Mouse (Mus musculus): ENCODE results near the gene Dll1. TPM values are rescaled to one million over a fixed set of nuclear protein-coding genes. Genes with fewer than 3 reads are reported as not detected.
A peak's percentile ranks its signal among the peaks of the same experiment; 100 is the strongest.

The Dll1 gene
- polyA plus RNA-seq, 1 experiment from 2014 or later = 8.2 TPM

DNA sequence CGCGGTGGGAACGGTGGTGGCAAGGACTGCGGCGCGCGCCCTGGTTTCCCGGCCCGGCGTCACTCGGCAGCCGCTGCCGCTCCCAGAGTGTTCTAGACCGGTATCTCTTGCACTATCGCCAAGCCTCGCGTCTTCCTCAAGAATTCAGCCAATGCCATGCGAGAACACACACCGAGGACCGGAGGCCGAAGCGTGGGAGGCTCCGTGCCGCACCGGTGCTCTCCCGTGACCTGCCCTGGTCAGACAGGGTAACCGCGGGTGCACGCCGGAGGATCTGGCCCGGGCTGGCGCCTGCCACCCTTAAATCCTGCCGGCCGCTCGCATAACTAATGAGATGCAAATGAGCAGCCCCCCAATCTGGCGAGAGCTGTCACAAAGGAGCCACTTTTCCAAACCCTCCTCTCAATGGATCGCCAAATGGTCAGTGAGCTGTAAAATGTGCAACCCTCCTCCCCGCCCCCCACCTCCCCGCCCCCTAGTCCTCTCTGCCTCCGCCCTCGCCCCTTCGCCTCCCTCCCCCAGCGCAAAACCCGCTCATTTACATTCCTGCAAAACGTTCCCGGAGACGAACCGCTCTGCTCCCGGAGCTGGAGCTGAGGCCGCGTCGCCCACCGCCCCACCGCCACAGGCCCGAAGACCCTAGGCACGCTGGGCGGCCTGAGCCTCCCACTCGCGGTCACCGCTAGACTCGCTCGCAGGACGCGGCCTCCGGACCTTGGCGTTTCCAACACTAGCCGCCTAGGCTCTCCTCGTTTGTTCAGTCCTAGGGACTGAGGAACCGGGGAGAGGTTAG lies 775 bp downstream of the Dll1 start:
- Histone ChIP-seq H3K4me3 (ENCODE audit: low read depth, low read length) (peak overlapping the region; percentile 69), H3K36me3 (ENCODE audit: insufficient read depth, low read length) (no peaks in the 10 kb centered on the region), H3K27me3 (replicated peaks; ENCODE audit: insufficient read depth, low read length) (peaks cover 44% of the 10 kb centered on the region), H3K27ac (ENCODE audit: low read length) (peak overlapping the region; percentile 66; the same call in 1 of the 2 replicates), H3K9me3 (ENCODE audit: low read length) (no peaks in the 10 kb centered on the region), H3K9ac (replicated peaks; ENCODE audit: low read depth) (peak overlapping the region; percentile 51), H3K4me2 (replicated peaks; ENCODE audit: low read depth, low read length) (peak overlapping the region; percentile 99), H3K4me1 (ENCODE audit: insufficient read depth, low read depth, low read length) (peaks cover 10% of the 10 kb centered on the region; the same call in 1 of the 2 replicates)
- ATAC-seq (peak; percentile 52), DNase-seq (ENCODE audit: low spot score) (peak; percentile 51)
- under 1% methylated on average over 64 of the region's 69 CpGs for WGBS
- TF ChIP-seq EP300 (IDR thresholded peaks at IDR 0.05) (no peak), CTCF (IDR thresholded peaks at IDR 0.05) (no peak)

DNA sequence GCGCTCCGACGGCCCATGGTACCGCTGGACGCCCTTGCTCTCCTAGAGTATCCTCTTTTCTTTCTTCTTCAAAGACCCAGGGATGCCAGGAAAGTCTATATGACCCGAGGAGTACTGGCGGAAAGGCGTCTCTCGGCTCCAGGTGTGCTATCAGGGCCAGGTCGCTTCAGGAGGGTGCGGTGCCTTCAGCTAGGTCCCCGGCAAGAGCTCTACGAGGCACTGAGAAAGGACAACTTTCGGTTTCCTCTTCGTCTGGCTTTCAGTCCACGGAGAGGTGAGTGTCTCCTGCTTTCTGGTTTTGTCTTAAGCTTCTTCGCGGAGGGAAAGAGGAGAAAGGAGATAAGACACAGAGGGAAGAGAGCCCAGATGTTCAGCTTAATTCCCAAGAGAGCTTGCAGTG lies 1.4 kb downstream of the Dll1 start:
- H3K36me3 ChIP-seq (ENCODE audit: insufficient read depth, low read length) = no peaks in the 10 kb centered on the region
- WGBS = under 1% methylated on average over 18 of the region's 18 CpGs
- DNase-seq (ENCODE audit: low spot score) = peak; percentile 20
- no peaks in the 10 kb centered on the region for H3K9me3 ChIP-seq (ENCODE audit: low read length)
- H3K27me3 ChIP-seq (replicated peaks; ENCODE audit: insufficient read depth, low read length) = peaks cover 37% of the 10 kb centered on the region
- H3K4me3 ChIP-seq (ENCODE audit: low read depth, low read length) = peak overlapping the region; percentile 69
- ATAC-seq = no peak
- TF ChIP-seq EP300 (IDR thresholded peaks at IDR 0.05) (no peak), CTCF (IDR thresholded peaks at IDR 0.05) (no peak)
- H3K4me1 ChIP-seq (ENCODE audit: insufficient read depth, low read depth, low read length) = peaks cover 6% of the 10 kb centered on the region; the same call in 1 of the 2 replicates
- peak overlapping the region; percentile 51 for H3K9ac ChIP-seq (replicated peaks; ENCODE audit: low read depth)
- peak overlapping the region; percentile 66 for H3K27ac ChIP-seq (ENCODE audit: low read length)
- peak overlapping the region; percentile 99 for H3K4me2 ChIP-seq (replicated peaks; ENCODE audit: low read depth, low read length)

DNA sequence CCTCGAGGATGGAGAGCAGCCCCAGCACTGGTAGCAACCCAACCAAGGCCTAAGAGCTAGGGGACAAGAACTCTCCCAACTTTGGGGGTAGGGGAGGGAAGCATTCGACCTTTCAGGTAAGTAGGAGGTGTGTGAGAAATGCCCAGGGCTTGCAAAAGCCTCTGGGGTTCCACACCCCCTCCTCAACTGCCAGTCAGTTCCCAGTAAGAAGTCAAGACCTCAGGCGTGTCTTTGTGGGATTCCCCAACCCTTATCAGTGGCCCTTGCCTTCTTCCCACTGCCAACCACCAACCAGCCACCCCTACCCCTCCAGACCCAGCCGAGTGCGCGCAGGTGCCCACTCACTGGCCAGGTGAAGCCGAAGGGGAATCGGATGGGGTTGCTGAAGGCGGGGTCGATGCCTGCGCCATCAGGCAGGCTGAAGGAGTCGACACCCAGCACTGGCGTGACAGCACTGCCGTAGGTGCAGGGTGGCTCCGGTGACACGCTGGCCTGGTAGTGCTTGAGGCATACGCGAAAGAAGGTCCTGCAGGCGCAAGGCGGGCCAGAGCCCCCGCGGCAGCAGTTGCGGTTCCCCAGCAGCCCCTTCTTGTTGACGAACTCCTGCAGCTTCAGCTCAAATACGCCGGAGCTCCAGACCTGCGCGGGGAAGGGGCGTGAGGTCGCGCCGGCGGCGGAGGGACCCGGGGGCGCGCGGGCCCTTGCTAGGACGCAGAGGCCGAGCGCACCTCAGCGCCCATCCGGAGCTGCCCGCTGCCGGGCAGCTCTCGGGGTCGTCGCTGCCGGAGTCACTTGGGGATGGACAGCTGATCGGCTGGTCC lies 2.1 kb downstream of the Dll1 start:
- H3K9me3 ChIP-seq (ENCODE audit: low read length) = no peaks in the 10 kb centered on the region
- TF ChIP-seq EP300 (IDR thresholded peaks at IDR 0.05) (no peak), CTCF (IDR thresholded peaks at IDR 0.05) (no peak)
- ATAC-seq = no peak
- H3K4me2 ChIP-seq (replicated peaks; ENCODE audit: low read depth, low read length) = peak overlapping the region; percentile 99
- WGBS = 3% methylated on average over 45 of the region's 50 CpGs
- H3K27ac ChIP-seq (ENCODE audit: low read length) = peak overlapping the region; percentile 66
- peaks cover 32% of the 10 kb centered on the region for H3K27me3 ChIP-seq (replicated peaks; ENCODE audit: insufficient read depth, low read length)
- DNase-seq (ENCODE audit: low spot score) = no peak
- peak overlapping the region; percentile 51 for H3K9ac ChIP-seq (replicated peaks; ENCODE audit: low read depth)
- peaks cover 6% of the 10 kb centered on the region; the same call in 1 of the 2 replicates for H3K4me1 ChIP-seq (ENCODE audit: insufficient read depth, low read depth, low read length)
- H3K4me3 ChIP-seq (ENCODE audit: low read depth, low read length) = peak overlapping the region; percentile 69
- no peaks in the 10 kb centered on the region for H3K36me3 ChIP-seq (ENCODE audit: insufficient read depth, low read length)

DNA sequence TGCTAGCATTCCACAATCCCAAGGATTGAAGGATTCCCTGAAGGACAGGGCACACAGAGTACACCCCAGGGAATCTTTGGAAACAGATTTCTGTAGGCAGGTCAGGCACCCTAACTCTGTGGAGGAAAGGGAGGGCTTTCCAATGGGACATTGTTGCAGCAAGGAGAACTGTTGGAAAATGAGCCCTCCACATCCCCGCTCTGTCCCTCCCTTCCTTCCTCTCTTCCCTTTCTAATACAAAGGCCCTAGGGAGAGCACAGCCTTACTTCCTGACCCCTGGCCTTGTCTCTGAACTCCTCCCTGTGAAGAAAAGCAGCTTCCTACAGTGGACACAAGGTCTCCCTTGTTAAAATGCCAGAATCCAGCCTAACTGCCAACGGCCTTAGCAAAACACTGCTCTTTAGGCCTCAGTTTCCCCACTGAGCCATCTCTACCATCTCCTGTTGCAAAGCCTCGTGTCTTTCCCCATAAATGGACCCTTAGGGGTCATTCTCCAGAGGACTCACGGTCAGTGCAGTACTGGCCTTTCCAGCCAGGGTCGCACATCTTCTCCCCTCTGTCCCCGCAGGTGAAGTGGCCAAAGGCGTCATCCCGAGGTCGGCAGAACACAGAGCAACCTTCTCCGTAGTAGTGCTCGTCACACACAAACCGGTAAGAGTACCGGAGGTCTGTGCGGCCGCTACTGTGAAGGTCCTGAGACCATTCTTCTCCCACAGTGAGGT lies 3.6 kb downstream of the Dll1 start:
- peak overlapping the region; percentile 20; the same call in 1 of the 2 replicates for H3K27ac ChIP-seq (ENCODE audit: low read length)
- H3K4me3 ChIP-seq (ENCODE audit: low read depth, low read length) = peak overlapping the region; percentile 69
- H3K4me1 ChIP-seq (ENCODE audit: insufficient read depth, low read depth, low read length) = peaks cover 6% of the 10 kb centered on the region; the same call in 1 of the 2 replicates
- peak; percentile 43 for DNase-seq (ENCODE audit: low spot score)
- H3K4me2 ChIP-seq (replicated peaks; ENCODE audit: low read depth, low read length) = peak overlapping the region; percentile 99
- 64% methylated on average over 15 of the region's 15 CpGs for WGBS
- no peak overlapping the region for H3K9ac ChIP-seq (replicated peaks; ENCODE audit: low read depth)
- TF ChIP-seq EP300 (IDR thresholded peaks at IDR 0.05) = no peak
- TF ChIP-seq CTCF (IDR thresholded peaks at IDR 0.05) = no peak
- peaks cover 19% of the 10 kb centered on the region for H3K27me3 ChIP-seq (replicated peaks; ENCODE audit: insufficient read depth, low read length)
- peak; percentile 36; the same call in 1 of the 2 replicates for ATAC-seq
- no peaks in the 10 kb centered on the region for H3K36me3 ChIP-seq (ENCODE audit: insufficient read depth, low read length)
- no peaks in the 10 kb centered on the region for H3K9me3 ChIP-seq (ENCODE audit: low read length)

DNA sequence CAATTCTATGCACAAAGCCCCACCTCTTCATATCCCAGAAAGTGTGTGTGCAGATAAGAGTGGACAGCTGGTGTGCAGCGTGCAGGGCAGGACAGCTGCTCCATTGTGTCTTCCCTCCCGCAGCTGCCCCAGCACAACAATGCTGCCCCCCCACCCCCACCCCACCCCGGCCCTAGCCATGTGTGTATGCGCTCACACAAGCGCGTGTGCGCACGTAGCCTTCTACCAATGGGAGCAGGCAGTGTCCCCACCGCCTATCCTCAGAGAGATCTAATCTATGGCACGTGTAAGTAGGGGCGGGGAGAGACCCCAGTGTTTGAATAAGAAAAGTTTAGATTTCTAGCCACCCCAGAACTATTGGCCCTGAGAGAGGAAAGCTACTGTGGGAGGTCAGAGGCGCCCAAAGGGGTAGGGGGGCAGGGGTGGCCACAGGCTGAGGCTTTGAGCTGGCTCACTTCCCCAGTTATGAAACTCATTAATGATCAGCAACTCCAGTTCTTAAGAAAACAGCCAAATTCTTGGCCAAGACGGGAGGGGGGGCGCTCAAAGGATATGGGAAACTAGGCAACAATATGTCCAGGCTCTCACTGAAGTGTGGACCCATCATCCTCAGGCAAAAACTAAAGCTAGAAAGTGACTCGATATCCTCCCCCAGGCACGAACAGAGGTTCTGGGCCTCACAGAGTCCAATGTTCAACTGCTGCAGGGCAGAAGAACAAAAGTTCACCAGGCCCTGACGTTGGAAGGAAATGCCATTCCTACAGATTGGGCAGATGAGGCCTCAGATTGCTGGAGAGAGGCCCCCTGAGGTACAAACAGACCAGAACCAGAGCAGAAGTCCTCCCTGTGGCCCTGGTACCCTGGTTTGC lies 4.5 kb downstream of the Dll1 start:
- peaks cover 6% of the 10 kb centered on the region; the same call in 1 of the 2 replicates for H3K4me1 ChIP-seq (ENCODE audit: insufficient read depth, low read depth, low read length)
- TF ChIP-seq EP300 (IDR thresholded peaks at IDR 0.05) = no peak
- no peak for TF ChIP-seq CTCF (IDR thresholded peaks at IDR 0.05)
- 25% methylated on average over 17 of the region's 17 CpGs for WGBS
- H3K9ac ChIP-seq (replicated peaks; ENCODE audit: low read depth) = 0 out of 2 replicates have a peak overlapping the region, but pooled peaks have one; percentile 12
- ATAC-seq (peak; percentile 41), DNase-seq (ENCODE audit: low spot score) (peak; percentile 43)
- H3K27ac ChIP-seq (ENCODE audit: low read length) = peak overlapping the region; percentile 20; the same call in 1 of the 2 replicates
- peaks cover 19% of the 10 kb centered on the region for H3K27me3 ChIP-seq (replicated peaks; ENCODE audit: insufficient read depth, low read length)
- no peaks in the 10 kb centered on the region for H3K9me3 ChIP-seq (ENCODE audit: low read length)
- peaks cover 3% of the 10 kb centered on the region; the same call in 1 of the 2 replicates for H3K36me3 ChIP-seq (ENCODE audit: insufficient read depth, low read length)
- H3K4me3 ChIP-seq (ENCODE audit: low read depth, low read length) = no peak overlapping the region
- H3K4me2 ChIP-seq (replicated peaks; ENCODE audit: low read depth, low read length) = peak overlapping the region; percentile 99
